Mouse (Mus musculus): Measurements from ENCODE around the gene Elf5. TPM values are rescaled to one million over a fixed set of nuclear protein-coding genes. Genes with fewer than 3 reads are reported as not detected.

Elf5 gene
- 3.1 and 4.2 TPM in 2 replicates for polyA plus RNA-seq (2015; fragmentation: Nextera tagmentation; extraction: Ambion mirVana)

GRCm38 (mm10) chr2:103411348-103411747 lies at the start of gene Elf5:
Gene Elf5 (plus strand): TSS chr2:103411688.
- H3K4me2 ChIP-seq (replicated peaks; ENCODE audit: low read depth, low read length) = no peak within 1 kb of the TSS
- 78% methylated on average over 6 of the region's 6 CpGs for WGBS
- H3K36me3 ChIP-seq (ENCODE audit: insufficient read depth, low read length) = no peaks in the 10 kb centered on the region

GRCm38 (mm10) chr2:103372541-103372940 lies 38.9 kb upstream of the Elf5 start:
- 79% methylated on average over 5 of the region's 5 CpGs for WGBS
- H3K4me3 ChIP-seq (ENCODE audit: low read length) = no peak overlapping the region
- H3K9me3 ChIP-seq (ENCODE audit: low read length) = no peaks in the 10 kb centered on the region

More at GRCm38 (mm10) chr2:103411348-103411747, at the start of gene Elf5:
- no peaks in the 10 kb centered on the region for H3K9me3 ChIP-seq (ENCODE audit: low read length)
- no peak within 1 kb of the TSS for H3K27ac ChIP-seq (ENCODE audit: low read length)
- no peaks in the 10 kb centered on the region for H3K27me3 ChIP-seq (ENCODE audit: insufficient read depth, low read length)
- no peak within 1 kb of the TSS for H3K4me3 ChIP-seq (ENCODE audit: low read length)
- no peaks in the 10 kb centered on the region for H3K4me1 ChIP-seq (ENCODE audit: insufficient read depth, low read length)
- H3K9ac ChIP-seq (replicated peaks; ENCODE audit: low read length) = no peak within 1 kb of the TSS
- no peak for ATAC-seq (ENCODE audit: low FRiP score, low TSS enrichment)

GRCm38 (mm10) chr2:103379502-103380160 lies 31.9 kb upstream of the Elf5 start:
- no peaks in the 10 kb centered on the region for H3K36me3 ChIP-seq (ENCODE audit: insufficient read depth, low read length)
- ATAC-seq (ENCODE audit: low FRiP score, low TSS enrichment) = no peak
- no peak overlapping the region for H3K9ac ChIP-seq (replicated peaks; ENCODE audit: low read length)
- WGBS = 65% methylated on average over 9 of the region's 9 CpGs
- no peaks in the 10 kb centered on the region for H3K4me1 ChIP-seq (ENCODE audit: insufficient read depth, low read length)
- no peak overlapping the region for H3K27ac ChIP-seq (ENCODE audit: low read length)
- no peak overlapping the region for H3K4me3 ChIP-seq (ENCODE audit: low read length)
- H3K4me2 ChIP-seq (replicated peaks; ENCODE audit: low read depth, low read length) = no peak overlapping the region
- H3K9me3 ChIP-seq (ENCODE audit: low read length) = no peaks in the 10 kb centered on the region
- H3K27me3 ChIP-seq (ENCODE audit: insufficient read depth, low read length) = no peaks in the 10 kb centered on the region

More at GRCm38 (mm10) chr2:103372541-103372940, 38.9 kb upstream of the Elf5 start:
- no peak for ATAC-seq (ENCODE audit: low FRiP score, low TSS enrichment)
- Histone ChIP-seq H3K27ac (ENCODE audit: low read length) (no peak overlapping the region), H3K36me3 (ENCODE audit: insufficient read depth, low read length) (no peaks in the 10 kb centered on the region), H3K4me1 (ENCODE audit: insufficient read depth, low read length) (no peaks in the 10 kb centered on the region), H3K9ac (replicated peaks; ENCODE audit: low read length) (no peak overlapping the region), H3K4me2 (replicated peaks; ENCODE audit: low read depth, low read length) (no peak overlapping the region), H3K27me3 (ENCODE audit: insufficient read depth, low read length) (no peaks in the 10 kb centered on the region)

- H3K9ac ChIP-seq (replicated peaks; ENCODE audit: low read length) = no peak overlapping the region
- 0 out of 2 replicates have a peak, but pooled peaks cover 4% of the 10 kb centered on the region for H3K9me3 ChIP-seq (ENCODE audit: low read length)
- ATAC-seq (ENCODE audit: low FRiP score, low TSS enrichment) = no peak
- H3K36me3 ChIP-seq (ENCODE audit: insufficient read depth, low read length) = no peaks in the 10 kb centered on the region
- H3K27me3 ChIP-seq (ENCODE audit: insufficient read depth, low read length) = no peaks in the 10 kb centered on the region
- no peak overlapping the region for H3K4me3 ChIP-seq (ENCODE audit: low read length)
- H3K4me1 ChIP-seq (ENCODE audit: insufficient read depth, low read length) = no peaks in the 10 kb centered on the region
- no peak overlapping the region for H3K27ac ChIP-seq (ENCODE audit: low read length)
- H3K4me2 ChIP-seq (replicated peaks; ENCODE audit: low read depth, low read length) = no peak overlapping the region
- WGBS = 77% methylated on average over 2 of the region's 2 CpGs
These were observed 29.3 kb upstream of the Elf5 start for GRCm38 (mm10) chr2:103382174-103382573.

GRCm38 (mm10) chr2:103387881-103388280 lies 23.6 kb upstream of the Elf5 start:
- Histone ChIP-seq H3K27me3 (ENCODE audit: insufficient read depth, low read length) (no peaks in the 10 kb centered on the region), H3K4me2 (replicated peaks; ENCODE audit: low read depth, low read length) (no peak overlapping the region), H3K36me3 (ENCODE audit: insufficient read depth, low read length) (no peaks in the 10 kb centered on the region), H3K4me1 (ENCODE audit: insufficient read depth, low read length) (0 out of 2 replicates have a peak, but pooled peaks cover 2% of the 10 kb centered on the region), H3K9ac (replicated peaks; ENCODE audit: low read length) (no peak overlapping the region), H3K4me3 (ENCODE audit: low read length) (no peak overlapping the region), H3K9me3 (ENCODE audit: low read length) (0 out of 2 replicates have a peak, but pooled peaks cover 4% of the 10 kb centered on the region), H3K27ac (ENCODE audit: low read length) (no peak overlapping the region)
- WGBS = 84% methylated on average over 1 of the region's 1 CpGs
- no peak for ATAC-seq (ENCODE audit: low FRiP score, low TSS enrichment)

GRCm38 (mm10) chr2:103388311-103388710 lies 23.2 kb upstream of the Elf5 start:
- no peak overlapping the region for H3K27ac ChIP-seq (ENCODE audit: low read length)
- no peak for ATAC-seq (ENCODE audit: low FRiP score, low TSS enrichment)
- H3K27me3 ChIP-seq (ENCODE audit: insufficient read depth, low read length) = no peaks in the 10 kb centered on the region
- 0 out of 2 replicates have a peak, but pooled peaks cover 4% of the 10 kb centered on the region for H3K9me3 ChIP-seq (ENCODE audit: low read length)
- H3K4me2 ChIP-seq (replicated peaks; ENCODE audit: low read depth, low read length) = no peak overlapping the region
- H3K4me3 ChIP-seq (ENCODE audit: low read length) = no peak overlapping the region
- H3K36me3 ChIP-seq (ENCODE audit: insufficient read depth, low read length) = no peaks in the 10 kb centered on the region
- 68% methylated on average over 1 of the region's 1 CpGs for WGBS
- H3K4me1 ChIP-seq (ENCODE audit: insufficient read depth, low read length) = 0 out of 2 replicates have a peak, but pooled peaks cover 2% of the 10 kb centered on the region
- H3K9ac ChIP-seq (replicated peaks; ENCODE audit: low read length) = no peak overlapping the region

GRCm38 (mm10) chr2:103390086-103390988 lies 21.2 kb upstream of the Elf5 start:
- no peaks in the 10 kb centered on the region for H3K27me3 ChIP-seq (ENCODE audit: insufficient read depth, low read length)
- H3K4me2 ChIP-seq (replicated peaks; ENCODE audit: low read depth, low read length) = no peak overlapping the region
- H3K9ac ChIP-seq (replicated peaks; ENCODE audit: low read length) = no peak overlapping the region
- 0 out of 2 replicates have a peak, but pooled peaks cover 2% of the 10 kb centered on the region for H3K4me1 ChIP-seq (ENCODE audit: insufficient read depth, low read length)
- no peak for ATAC-seq (ENCODE audit: low FRiP score, low TSS enrichment)
- no peaks in the 10 kb centered on the region for H3K36me3 ChIP-seq (ENCODE audit: insufficient read depth, low read length)
- no peak overlapping the region for H3K27ac ChIP-seq (ENCODE audit: low read length)
- H3K4me3 ChIP-seq (ENCODE audit: low read length) = no peak overlapping the region
- no peaks in the 10 kb centered on the region for H3K9me3 ChIP-seq (ENCODE audit: low read length)
- WGBS = 64% methylated on average over 4 of the region's 4 CpGs

GRCm38 (mm10) chr2:103391626-103392025 lies 19.9 kb upstream of the Elf5 start:
- Histone ChIP-seq H3K36me3 (ENCODE audit: insufficient read depth, low read length) (no peaks in the 10 kb centered on the region), H3K4me3 (ENCODE audit: low read length) (no peak overlapping the region), H3K9ac (replicated peaks; ENCODE audit: low read length) (no peak overlapping the region), H3K27ac (ENCODE audit: low read length) (no peak overlapping the region), H3K27me3 (ENCODE audit: insufficient read depth, low read length) (no peaks in the 10 kb centered on the region), H3K4me2 (replicated peaks; ENCODE audit: low read depth, low read length) (no peak overlapping the region), H3K4me1 (ENCODE audit: insufficient read depth, low read length) (0 out of 2 replicates have a peak, but pooled peaks cover 2% of the 10 kb centered on the region), H3K9me3 (ENCODE audit: low read length) (no peaks in the 10 kb centered on the region)
- 84% methylated on average over 3 of the region's 4 CpGs for WGBS
- ATAC-seq (ENCODE audit: low FRiP score, low TSS enrichment) = no peak

- WGBS = 79% methylated on average over 6 of the region's 6 CpGs
- H3K4me2 ChIP-seq (replicated peaks; ENCODE audit: low read depth, low read length) = no peak overlapping the region
- H3K27ac ChIP-seq (ENCODE audit: low read length) = no peak overlapping the region
- ATAC-seq (ENCODE audit: low FRiP score, low TSS enrichment) = no peak
- no peaks in the 10 kb centered on the region for H3K36me3 ChIP-seq (ENCODE audit: insufficient read depth, low read length)
- H3K9ac ChIP-seq (replicated peaks; ENCODE audit: low read length) = no peak overlapping the region
- H3K4me3 ChIP-seq (ENCODE audit: low read length) = no peak overlapping the region
- H3K27me3 ChIP-seq (ENCODE audit: insufficient read depth, low read length) = no peaks in the 10 kb centered on the region
- H3K9me3 ChIP-seq (ENCODE audit: low read length) = no peaks in the 10 kb centered on the region
- no peaks in the 10 kb centered on the region for H3K4me1 ChIP-seq (ENCODE audit: insufficient read depth, low read length)
These were observed 13.4 kb upstream of the Elf5 start for GRCm38 (mm10) chr2:103398110-103398509.
